Comparison of ENCODE assay signal across 23 mouse cellular contexts in genomic region chr1:108110984-108111383, GRCm38 (mm10).
A peak's percentile ranks its signal among the peaks of the same experiment; 100 is the strongest.
DNase-seq lines count a peak whose midpoint lies in the region; ATAC-seq and TF ChIP-seq lines count a peak whose summit lies in the region.
"Had no signal": no experiment of that assay in that cellular context is flagged by ENCODE, and none has a peak within 500 bp of the region (broad histone marks: within the 10 kb centered on the region; RNA-seq: fewer than 3 reads in every experiment).

No protein-coding gene starts in this region.

- no peak overlapping the region for H3K4me3 ChIP-seq in lung, embryonic 15.5 days
- no peak overlapping the region for H3K4me3 ChIP-seq in lung, postnatal 0 days (ENCODE audit: low read depth, low read length)
- no peak overlapping the region for H3K4me3 ChIP-seq in kidney, embryonic 14.5 days (ENCODE audit: low read length)
- H3K4me3 ChIP-seq: embryonic facial prominence, embryonic 13.5 days; embryonic facial prominence, embryonic 15.5 days; erythroblast, embryonic 14.5 days; forebrain, embryonic 10.5 days; forebrain, embryonic 12.5 days had no signal

- no peaks in the 10 kb centered on the region for H3K27me3 ChIP-seq in lung, embryonic 15.5 days
- H3K27me3 ChIP-seq in lung, postnatal 0 days (replicated peaks; ENCODE audit: insufficient read depth, low read length), result no peaks in the 10 kb centered on the region
- no peaks in the 10 kb centered on the region for H3K27me3 ChIP-seq in kidney, embryonic 14.5 days (ENCODE audit: control insufficient read depth, insufficient read depth, low read length)
- H3K27me3 ChIP-seq: embryonic facial prominence, embryonic 13.5 days; embryonic facial prominence, embryonic 15.5 days; forebrain, embryonic 12.5 days had no signal

- no peak overlapping the region for H3K4me2 ChIP-seq in lung, embryonic 15.5 days
- no peak overlapping the region for H3K4me2 ChIP-seq in lung, postnatal 0 days (replicated peaks; ENCODE audit: low read depth, low read length)
- H3K4me2 ChIP-seq in kidney, embryonic 14.5 days (replicated peaks; ENCODE audit: low read depth, low read length), result no peak overlapping the region
- H3K4me2 ChIP-seq: embryonic facial prominence, embryonic 13.5 days; embryonic facial prominence, embryonic 15.5 days; forebrain, embryonic 12.5 days had no signal

- H3K9me3 ChIP-seq in lung, embryonic 15.5 days, result no peaks in the 10 kb centered on the region
- no peaks in the 10 kb centered on the region for H3K9me3 ChIP-seq in lung, postnatal 0 days (ENCODE audit: low read length)
- H3K9me3 ChIP-seq in kidney, embryonic 14.5 days (ENCODE audit: control insufficient read depth, low read length), result no peaks in the 10 kb centered on the region
- H3K9me3 ChIP-seq: embryonic facial prominence, embryonic 13.5 days; embryonic facial prominence, embryonic 15.5 days; forebrain, embryonic 10.5 days; forebrain, embryonic 12.5 days had no signal

- no peaks in the 10 kb centered on the region for H3K4me1 ChIP-seq in lung, embryonic 15.5 days
- no peaks in the 10 kb centered on the region for H3K4me1 ChIP-seq in lung, postnatal 0 days (ENCODE audit: insufficient read depth, low read depth, low read length)
- no peaks in the 10 kb centered on the region for H3K4me1 ChIP-seq in kidney, embryonic 14.5 days (ENCODE audit: control insufficient read depth, insufficient read depth, low read length)
- H3K4me1 ChIP-seq: embryonic facial prominence, embryonic 13.5 days; embryonic facial prominence, embryonic 15.5 days; forebrain, embryonic 10.5 days; forebrain, embryonic 12.5 days had no signal

- H3K36me3 ChIP-seq in lung, embryonic 15.5 days, result no peaks in the 10 kb centered on the region
- H3K36me3 ChIP-seq in lung, postnatal 0 days (ENCODE audit: insufficient read depth, low read length), result no peaks in the 10 kb centered on the region
- H3K36me3 ChIP-seq in kidney, embryonic 14.5 days (ENCODE audit: control insufficient read depth, insufficient read depth, low read length), result no peaks in the 10 kb centered on the region
- H3K36me3 ChIP-seq: embryonic facial prominence, embryonic 13.5 days; embryonic facial prominence, embryonic 15.5 days; forebrain, embryonic 10.5 days; forebrain, embryonic 12.5 days had no signal

- no peak overlapping the region for H3K27ac ChIP-seq in lung, embryonic 15.5 days
- H3K27ac ChIP-seq in lung, postnatal 0 days (ENCODE audit: low read length), result no peak overlapping the region
- H3K27ac ChIP-seq in kidney, embryonic 14.5 days (ENCODE audit: low read depth, low read length), result no peak overlapping the region
- H3K27ac ChIP-seq: embryonic facial prominence, embryonic 13.5 days; embryonic facial prominence, embryonic 15.5 days; forebrain, embryonic 10.5 days; forebrain, embryonic 12.5 days had no signal

- DNase-seq in lung, postnatal 4 days, result no peak
- peak; percentile 54 for DNase-seq in lung, postnatal 0 days (ENCODE audit: low spot score)
- DNase-seq in lung, adult 18-20 months, result no peak
- peak; percentile 20 for DNase-seq in lung, postnatal 25 days (ENCODE audit: low spot score)
- no peak for DNase-seq in left cerebral cortex, postnatal 25 days (ENCODE audit: low spot score in 2 of 2)
- DNase-seq: adrenal gland, adult 2 months; adrenal gland, postnatal 10 days; adrenal gland, postnatal 25 days; cerebellum, adult 11 months; cerebellum, adult 18-20 months; cerebellum, adult 8-10 months; cerebellum, adult 9-11 months; cerebellum, postnatal 14 days; cerebellum, postnatal 36 days; embryo, embryonic 11 days had no signal

- ATAC-seq in lung, embryonic 15.5 days (ENCODE audit: borderline replicate concordance, extremely low read depth, low FRiP score, low TSS enrichment), result peak; percentile 46; the same call in 1 of the 2 replicates
- ATAC-seq in lung, postnatal 0 days, result peak; percentile 72
- no peak for ATAC-seq in kidney, embryonic 14.5 days (ENCODE audit: low FRiP score, low TSS enrichment)
- ATAC-seq: forebrain, embryonic 14.5 days had no signal

- no peak for TF ChIP-seq CTCF in lung, postnatal 0 days (IDR thresholded peaks at IDR 0.05)

- intact Hi-C loops in left cerebral cortex, postnatal 25 days (cut with DNase I), result no loop called here

- peak; percentile 46; the same call in 1 of the 2 replicates for TF ChIP-seq EP300 in lung, postnatal 0 days (IDR thresholded peaks at IDR 0.05)

- no peak overlapping the region for H3K9ac ChIP-seq in lung, embryonic 15.5 days
- no peak overlapping the region for H3K9ac ChIP-seq in lung, postnatal 0 days (replicated peaks; ENCODE audit: low read depth)
- H3K9ac ChIP-seq in kidney, embryonic 14.5 days (ENCODE audit: low read depth, low read length), result no peak overlapping the region
- H3K9ac ChIP-seq: embryonic facial prominence, embryonic 13.5 days; embryonic facial prominence, embryonic 15.5 days; forebrain, embryonic 12.5 days had no signal

Comparison
In these comparisons a context has a peak if more than half of its experiments do, and no peak if none do; other contexts are left out.
1. DNase-seq: peak in lung, postnatal 0 days (single experiment) and lung, postnatal 25 days (single experiment); none in lung, postnatal 4 days (0 of 2), lung, adult 18-20 months (0 of 2) and left cerebral cortex, postnatal 25 days (0 of 2).